Mouse (Mus musculus): ENCODE results near the gene Agmat. TPM values are rescaled to one million over a fixed set of nuclear protein-coding genes. Genes with fewer than 3 reads are reported as not detected.

Gene Agmat
- polyA plus RNA-seq, 1 experiment from 2014 or later, result 0.20 TPM

DNA sequence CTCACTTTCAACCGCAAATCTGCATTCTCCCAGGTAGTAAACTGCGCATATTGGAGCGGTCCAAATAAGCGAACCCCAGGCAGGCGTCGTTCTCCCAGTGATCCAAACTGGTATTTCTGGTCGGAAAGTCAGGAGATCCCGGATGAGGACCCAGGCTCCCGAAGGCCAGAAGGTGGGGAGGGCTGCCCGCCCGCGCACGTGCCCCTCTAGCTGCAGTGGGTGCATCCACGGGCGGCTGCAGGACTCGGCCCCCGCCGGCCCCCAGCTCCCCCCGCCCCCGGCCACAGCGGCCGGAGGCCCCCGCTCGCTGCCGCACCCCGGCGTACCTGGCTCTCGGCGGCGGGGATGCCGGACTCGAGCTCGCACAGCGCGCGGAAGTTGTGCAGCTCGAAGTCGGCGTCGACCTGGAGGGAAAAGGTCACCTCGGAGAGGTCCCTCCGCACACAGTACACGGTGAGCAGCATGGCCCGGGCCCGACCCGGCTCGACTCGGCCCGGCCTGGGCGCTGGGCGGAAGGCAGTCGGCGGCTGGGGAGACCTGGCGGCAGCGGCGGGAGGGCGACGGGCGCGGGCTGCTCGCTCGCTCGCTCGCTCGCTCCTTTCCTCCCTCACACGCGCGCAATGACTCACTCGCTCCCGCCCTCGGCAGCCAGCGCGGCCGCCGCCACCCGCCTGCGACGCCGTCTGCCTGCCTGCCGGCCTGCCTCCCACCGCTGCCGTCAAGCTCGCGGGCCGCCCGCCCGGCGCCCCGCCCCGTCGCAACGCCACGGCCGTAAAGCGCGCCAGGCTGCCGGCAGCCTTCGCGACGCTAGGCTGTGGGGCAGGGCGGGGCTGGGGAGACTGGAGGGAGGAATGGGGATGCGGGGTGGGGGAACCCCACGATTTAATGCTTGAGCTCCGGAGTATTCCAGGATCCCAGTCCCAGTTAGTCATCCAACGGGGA lies 23.5 kb upstream of the Agmat start, which contains the start of gene Ddi2:
Ddi2 (minus strand) TSS at position 689 of the 942 bp plus-strand sequence.
- Histone ChIP-seq H3K4me3 (peak within 1 kb of the TSS; percentile 97), H3K9me3 (no peaks in the 10 kb centered on the region), H3K27me3 (no peaks in the 10 kb centered on the region), H3K27ac (peak within 1 kb of the TSS; percentile 96), H3K36me3 (0 out of 2 replicates have a peak, but pooled peaks cover 4% of the 10 kb centered on the region), H3K9ac (peak within 1 kb of the TSS; percentile 88), H3K4me2 (peak within 1 kb of the TSS; percentile 78), H3K4me1 (peaks cover 41% of the 10 kb centered on the region)
- WGBS, result under 1% methylated on average over 84 of the region's 105 CpGs
- ATAC-seq (ENCODE audit: borderline replicate concordance, extremely low read depth, low FRiP score, low TSS enrichment), result peak; percentile 77

DNA sequence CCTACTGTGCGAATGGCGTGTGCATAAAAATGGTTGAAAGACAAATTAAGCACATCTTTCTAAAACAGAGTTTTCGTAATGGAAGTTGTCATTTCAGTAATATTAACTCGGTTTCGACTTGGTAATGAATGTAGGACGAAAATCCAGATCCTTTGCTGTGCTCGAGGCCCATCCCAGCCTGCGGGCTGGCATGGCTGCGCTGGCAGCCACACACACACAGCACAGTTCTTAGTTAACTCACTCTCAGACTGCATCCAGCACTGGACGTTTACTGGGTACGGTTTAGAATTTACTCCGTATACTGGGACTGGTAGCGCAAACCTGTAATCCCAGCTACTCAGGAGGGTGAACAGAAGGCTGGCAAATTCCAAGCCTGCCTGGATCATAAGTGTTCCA lies 22.8 kb upstream of the Agmat start:
- Histone ChIP-seq H3K4me2 (peak overlapping the region; percentile 78), H3K36me3 (0 out of 2 replicates have a peak, but pooled peaks cover 4% of the 10 kb centered on the region), H3K4me1 (peaks cover 41% of the 10 kb centered on the region), H3K9ac (peak overlapping the region; percentile 35), H3K9me3 (no peaks in the 10 kb centered on the region), H3K27me3 (no peaks in the 10 kb centered on the region), H3K27ac (peak overlapping the region; percentile 96), H3K4me3 (peak overlapping the region; percentile 97)
- 0 out of 2 replicates have a peak, but pooled peaks have one; percentile 37 for ATAC-seq (ENCODE audit: borderline replicate concordance, extremely low read depth, low FRiP score, low TSS enrichment)
- 7% methylated on average over 13 of the region's 13 CpGs for WGBS

- no peak for ATAC-seq (ENCODE audit: borderline replicate concordance, extremely low read depth, low FRiP score, low TSS enrichment)
- 63% methylated on average over 11 of the region's 11 CpGs for WGBS
- H3K4me2 ChIP-seq, result no peak overlapping the region
- peaks cover 38% of the 10 kb centered on the region for H3K4me1 ChIP-seq
- H3K4me3 ChIP-seq, result no peak overlapping the region
- H3K27ac ChIP-seq, result no peak overlapping the region
- no peak overlapping the region for H3K9ac ChIP-seq
- H3K9me3 ChIP-seq, result no peaks in the 10 kb centered on the region
- no peaks in the 10 kb centered on the region for H3K27me3 ChIP-seq
- 0 out of 2 replicates have a peak, but pooled peaks cover 4% of the 10 kb centered on the region for H3K36me3 ChIP-seq
Observed at GRCm38 (mm10) chr4:141724594-141724993, 21.9 kb upstream of the Agmat start.

DNA sequence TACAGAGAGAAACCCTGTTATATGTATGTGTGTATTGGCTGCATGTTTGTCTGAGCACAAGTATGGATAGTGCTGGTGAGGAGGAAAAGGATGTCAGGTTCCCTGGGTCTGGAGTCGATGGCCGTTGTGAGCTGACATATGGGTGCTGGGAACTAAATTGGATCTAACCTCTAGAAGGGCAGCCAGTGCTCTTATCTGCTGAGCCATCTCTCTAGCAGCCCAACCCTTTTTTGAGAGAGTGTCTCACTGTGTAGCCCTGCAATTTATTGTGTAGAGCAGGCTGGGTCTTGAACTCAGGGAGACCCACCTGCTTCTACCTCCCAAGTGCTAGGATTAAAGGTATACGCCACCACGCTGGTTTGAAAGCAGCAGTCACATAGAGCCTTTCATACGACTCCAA lies 21.2 kb upstream of the Agmat start:
- Histone ChIP-seq H3K27ac (peak overlapping the region; percentile 27; the same call in 1 of the 2 replicates), H3K9ac (no peak overlapping the region), H3K4me1 (peaks cover 32% of the 10 kb centered on the region), H3K9me3 (no peaks in the 10 kb centered on the region), H3K4me2 (no peak overlapping the region), H3K27me3 (no peaks in the 10 kb centered on the region), H3K36me3 (no peaks in the 10 kb centered on the region), H3K4me3 (no peak overlapping the region)
- WGBS, result 65% methylated on average over 5 of the region's 5 CpGs
- no peak for ATAC-seq (ENCODE audit: borderline replicate concordance, extremely low read depth, low FRiP score, low TSS enrichment)

DNA sequence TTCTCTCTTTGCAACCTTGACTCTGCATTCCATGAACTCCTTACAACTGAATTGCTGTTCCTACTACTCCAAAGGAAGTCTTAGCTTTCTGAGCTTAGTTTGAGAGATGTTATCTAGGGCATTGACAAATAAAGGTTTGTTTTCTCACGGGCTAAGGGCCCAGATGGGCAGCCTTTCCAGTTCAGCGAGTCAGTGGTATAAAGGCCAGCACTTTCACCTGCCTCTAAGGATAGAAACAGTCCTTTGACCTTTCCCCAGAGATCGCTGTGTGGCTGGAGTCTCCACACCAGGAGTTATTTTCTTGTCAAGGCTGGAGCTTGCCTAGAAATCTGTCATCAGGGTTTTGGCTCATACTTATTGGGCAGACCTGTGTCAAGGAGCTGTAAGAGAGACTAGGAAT lies 20.7 kb upstream of the Agmat start:
- H3K27me3 ChIP-seq, result no peaks in the 10 kb centered on the region
- WGBS, result 39% methylated on average over 3 of the region's 3 CpGs
- ATAC-seq (ENCODE audit: borderline replicate concordance, extremely low read depth, low FRiP score, low TSS enrichment), result no peak
- H3K9me3 ChIP-seq, result no peaks in the 10 kb centered on the region
- no peak overlapping the region for H3K4me3 ChIP-seq
- peak overlapping the region; percentile 29 for H3K27ac ChIP-seq
- H3K9ac ChIP-seq, result no peak overlapping the region
- no peaks in the 10 kb centered on the region for H3K36me3 ChIP-seq
- no peak overlapping the region for H3K4me2 ChIP-seq
- peaks cover 30% of the 10 kb centered on the region for H3K4me1 ChIP-seq

GRCm38 (mm10) chr4:141729266-141729665 lies 17.2 kb upstream of the Agmat start:
- no peak overlapping the region for H3K4me3 ChIP-seq
- no peaks in the 10 kb centered on the region for H3K9me3 ChIP-seq
- 79% methylated on average over 3 of the region's 3 CpGs for WGBS
- no peaks in the 10 kb centered on the region for H3K36me3 ChIP-seq
- no peak overlapping the region for H3K4me2 ChIP-seq
- H3K27me3 ChIP-seq, result no peaks in the 10 kb centered on the region
- no peak for ATAC-seq (ENCODE audit: borderline replicate concordance, extremely low read depth, low FRiP score, low TSS enrichment)
- H3K9ac ChIP-seq, result no peak overlapping the region
- H3K4me1 ChIP-seq, result peaks cover 9% of the 10 kb centered on the region; the same call in 1 of the 2 replicates
- H3K27ac ChIP-seq, result no peak overlapping the region

DNA sequence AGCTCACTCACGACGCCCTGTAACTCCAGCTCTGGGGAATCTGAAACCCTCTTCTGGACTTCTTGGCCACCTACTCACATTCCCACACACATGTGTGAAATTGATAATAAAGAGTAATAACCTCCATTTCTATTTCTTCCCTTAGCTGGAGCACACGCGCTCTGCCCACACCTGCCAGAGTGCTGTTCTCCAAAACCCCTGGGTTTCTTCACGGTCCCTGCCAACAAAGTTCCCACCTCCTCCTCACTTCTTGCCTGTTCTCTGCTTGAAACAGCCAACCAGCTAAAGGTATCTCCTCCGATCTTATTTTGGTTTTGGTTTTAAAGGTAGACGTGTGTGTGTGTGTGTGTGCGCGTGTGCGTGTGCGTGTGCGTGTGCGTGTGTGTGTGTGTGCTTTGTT lies 16.1 kb upstream of the Agmat start:
- Histone ChIP-seq H3K27me3 (no peaks in the 10 kb centered on the region), H3K4me3 (no peak overlapping the region), H3K4me2 (no peak overlapping the region), H3K36me3 (no peaks in the 10 kb centered on the region), H3K9ac (no peak overlapping the region), H3K9me3 (no peaks in the 10 kb centered on the region), H3K27ac (no peak overlapping the region), H3K4me1 (peaks cover 10% of the 10 kb centered on the region)
- 78% methylated on average over 13 of the region's 13 CpGs for WGBS
- no peak for ATAC-seq (ENCODE audit: borderline replicate concordance, extremely low read depth, low FRiP score, low TSS enrichment)

DNA sequence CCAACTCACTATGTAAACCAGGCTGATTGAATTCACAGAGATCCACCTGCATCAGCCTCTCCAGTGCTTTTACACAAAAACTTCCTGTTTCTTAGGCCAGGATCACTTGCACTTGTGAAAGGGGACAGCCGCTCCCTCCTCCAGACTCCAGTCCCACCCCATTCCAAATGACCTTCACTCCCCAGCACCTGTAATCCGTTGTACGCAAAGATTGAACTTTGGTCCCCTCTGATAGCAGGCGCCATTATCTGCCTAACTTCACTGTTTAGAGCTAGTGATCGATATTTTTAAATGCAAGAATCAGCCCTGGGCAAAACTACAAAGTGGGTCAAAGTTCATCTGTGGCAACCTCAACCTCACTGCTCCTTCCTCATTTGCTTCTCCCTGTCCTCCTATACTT lies 14.7 kb upstream of the Agmat start:
- 76% methylated on average over 5 of the region's 5 CpGs for WGBS
- H3K9ac ChIP-seq, result no peak overlapping the region
- no peaks in the 10 kb centered on the region for H3K9me3 ChIP-seq
- no peak overlapping the region for H3K27ac ChIP-seq
- H3K27me3 ChIP-seq, result no peaks in the 10 kb centered on the region
- H3K4me1 ChIP-seq, result peaks cover 11% of the 10 kb centered on the region
- H3K4me3 ChIP-seq, result no peak overlapping the region
- H3K4me2 ChIP-seq, result no peak overlapping the region
- no peak for ATAC-seq (ENCODE audit: borderline replicate concordance, extremely low read depth, low FRiP score, low TSS enrichment)
- H3K36me3 ChIP-seq, result no peaks in the 10 kb centered on the region

- Histone ChIP-seq H3K36me3 (no peaks in the 10 kb centered on the region), H3K9ac (0 out of 2 replicates have a peak overlapping the region, but pooled peaks have one; percentile 39), H3K27me3 (no peaks in the 10 kb centered on the region), H3K4me1 (peaks cover 11% of the 10 kb centered on the region), H3K4me3 (peak overlapping the region; percentile 38), H3K27ac (peak overlapping the region; percentile 85), H3K9me3 (no peaks in the 10 kb centered on the region), H3K4me2 (peak overlapping the region; percentile 68)
- WGBS, result 6% methylated on average over 24 of the region's 24 CpGs
- peak; percentile 96 for ATAC-seq (ENCODE audit: borderline replicate concordance, extremely low read depth, low FRiP score, low TSS enrichment)
Observed at GRCm38 (mm10) chr4:141734446-141735205, 11.8 kb upstream of the Agmat start.

DNA sequence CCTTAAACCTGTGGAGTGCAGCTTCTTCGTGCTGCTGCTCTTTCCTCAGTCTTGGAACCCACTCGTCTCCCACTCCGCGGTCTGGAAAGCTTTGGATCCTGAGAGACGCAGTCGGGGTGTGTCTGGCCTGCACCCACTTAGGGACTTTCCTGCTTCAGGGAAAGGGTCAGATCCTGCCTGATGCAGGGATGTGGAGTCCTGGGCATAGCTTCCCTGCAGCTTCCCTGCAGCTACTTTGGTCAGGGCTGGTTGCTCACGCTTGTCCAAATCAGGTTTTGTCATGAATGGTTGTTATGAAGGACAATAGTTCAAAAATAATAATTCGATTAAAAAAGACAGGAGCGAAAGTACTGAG lies 11.3 kb upstream of the Agmat start:
- Histone ChIP-seq H3K9ac (no peak overlapping the region), H3K4me2 (peak overlapping the region; percentile 68), H3K27ac (peak overlapping the region; percentile 85), H3K4me1 (peaks cover 11% of the 10 kb centered on the region), H3K27me3 (no peaks in the 10 kb centered on the region), H3K4me3 (peak overlapping the region; percentile 38), H3K36me3 (no peaks in the 10 kb centered on the region), H3K9me3 (no peaks in the 10 kb centered on the region)
- no peak for ATAC-seq (ENCODE audit: borderline replicate concordance, extremely low read depth, low FRiP score, low TSS enrichment)
- 25% methylated on average over 9 of the region's 9 CpGs for WGBS

- H3K27ac ChIP-seq, result no peak overlapping the region
- no peak overlapping the region for H3K4me2 ChIP-seq
- no peak overlapping the region for H3K4me3 ChIP-seq
- H3K9me3 ChIP-seq, result no peaks in the 10 kb centered on the region
- no peaks in the 10 kb centered on the region for H3K27me3 ChIP-seq
- 66% methylated on average over 4 of the region's 4 CpGs for WGBS
- no peak for ATAC-seq (ENCODE audit: borderline replicate concordance, extremely low read depth, low FRiP score, low TSS enrichment)
- peaks cover 11% of the 10 kb centered on the region for H3K4me1 ChIP-seq
- no peaks in the 10 kb centered on the region for H3K36me3 ChIP-seq
- H3K9ac ChIP-seq, result no peak overlapping the region
Observed at GRCm38 (mm10) chr4:141736856-141737255, 9.6 kb upstream of the Agmat start.

DNA sequence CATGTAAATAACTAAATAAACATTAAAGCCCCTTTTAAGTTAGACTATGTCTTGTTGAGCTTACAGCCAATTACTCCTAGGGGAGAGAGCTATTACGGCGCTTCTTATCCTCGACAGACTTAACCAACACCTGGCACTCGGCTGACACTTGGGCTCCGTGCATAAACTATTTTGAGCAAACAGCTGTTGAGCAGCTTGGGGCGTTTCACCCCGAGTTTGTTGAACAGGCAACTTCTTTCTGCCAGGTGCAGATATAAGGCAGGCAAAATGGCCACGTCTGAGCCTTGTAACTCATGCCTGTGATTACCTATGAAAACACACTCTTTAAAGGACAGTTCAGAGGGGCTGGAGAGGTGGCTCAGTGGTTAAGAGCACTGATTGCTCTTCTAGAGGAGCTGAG lies 8.5 kb upstream of the Agmat start:
- Histone ChIP-seq H3K9me3 (no peaks in the 10 kb centered on the region), H3K9ac (no peak overlapping the region), H3K4me3 (no peak overlapping the region), H3K36me3 (no peaks in the 10 kb centered on the region), H3K4me1 (peaks cover 11% of the 10 kb centered on the region), H3K27me3 (no peaks in the 10 kb centered on the region), H3K27ac (no peak overlapping the region), H3K4me2 (no peak overlapping the region)
- WGBS, result 55% methylated on average over 8 of the region's 8 CpGs
- no peak for ATAC-seq (ENCODE audit: borderline replicate concordance, extremely low read depth, low FRiP score, low TSS enrichment)

Data from lung, embryonic 15.5 days (tissue).